Mouse (Mus musculus) heart, adult 11 months (tissue): Measurements from ENCODE around the gene Kansl1l.

ENCODE experiments used
- DNase-seq: peaks from one replicate; pipeline ENCODE4 v3.0.0; 2022

The Kansl1l gene

GRCm38 (mm10) chr1:66817453-66817839 lies at the start of gene Kansl1l:
TSS of gene Kansl1l (minus strand) at chr1:66817562.
- DNase-seq = peak; percentile 99

- no peak for DNase-seq
Observed at GRCm38 (mm10) chr1:66865633-66866032, 48.3 kb upstream of the Kansl1l start.

GRCm38 (mm10) chr1:66863741-66864495 lies 46.6 kb upstream of the Kansl1l start:
- DNase-seq = no peak

- DNase-seq = peak; percentile 100
Observed at GRCm38 (mm10) chr1:66862712-66863511, 45.5 kb upstream of the Kansl1l start, which contains the start of gene Acadl. TSS of gene Acadl (minus strand) at chr1:66863277.

- DNase-seq = no peak
Observed at GRCm38 (mm10) chr1:66861764-66862672, 44.7 kb upstream of the Kansl1l start.

DNA sequence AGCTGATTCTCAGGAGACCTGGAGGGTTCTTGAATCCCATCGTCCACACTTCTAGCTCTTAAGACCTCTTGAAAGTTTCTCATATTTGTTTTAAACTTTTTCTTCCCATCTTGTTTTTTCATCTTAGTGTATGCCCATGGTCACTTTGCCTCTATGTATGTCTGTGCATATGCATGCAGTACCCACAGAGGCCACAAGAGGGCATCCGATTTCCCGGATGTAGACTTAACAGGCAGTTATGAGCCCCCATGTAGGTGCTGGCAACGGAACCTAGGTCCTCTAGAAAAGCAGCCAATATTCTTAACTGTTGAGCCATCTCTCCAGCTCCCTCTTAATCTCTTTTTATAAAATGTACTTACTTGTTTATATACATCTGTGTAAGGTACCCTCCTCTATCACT lies 30.1 kb upstream of the Kansl1l start:
- DNase-seq = no peak

DNA sequence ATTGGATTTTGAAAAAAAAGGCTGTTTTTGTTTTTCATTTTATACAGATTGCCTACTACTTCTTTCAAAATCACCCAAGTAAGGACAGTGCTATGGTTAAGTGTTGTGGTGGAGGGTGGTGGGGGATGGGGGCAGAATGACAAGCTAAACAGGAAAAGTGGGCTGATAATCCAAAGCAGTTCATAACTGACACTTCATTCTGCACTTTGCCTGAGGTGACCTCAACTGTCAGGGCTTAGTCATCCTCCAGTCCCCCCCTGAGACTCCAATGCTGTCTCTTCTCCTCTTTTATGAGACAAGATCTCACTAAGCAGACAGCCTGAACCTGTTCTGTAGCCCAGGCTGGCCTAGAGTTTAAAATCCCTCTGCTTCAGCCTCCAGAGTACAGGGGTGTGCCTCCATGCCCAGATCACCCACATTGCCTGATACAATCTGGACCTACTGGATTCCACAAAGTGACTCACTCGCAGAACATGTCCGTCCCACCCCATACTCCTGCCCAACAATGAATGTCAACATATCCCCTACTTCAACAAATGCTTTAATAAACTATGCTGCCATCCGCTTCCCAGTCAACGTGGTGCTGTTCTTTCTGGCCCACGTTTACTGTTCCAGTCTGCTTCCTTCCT lies 28.4 kb upstream of the Kansl1l start:
- DNase-seq = no peak

- DNase-seq = no peak
Observed at GRCm38 (mm10) chr1:66841938-66842337, 24.6 kb upstream of the Kansl1l start.

DNA sequence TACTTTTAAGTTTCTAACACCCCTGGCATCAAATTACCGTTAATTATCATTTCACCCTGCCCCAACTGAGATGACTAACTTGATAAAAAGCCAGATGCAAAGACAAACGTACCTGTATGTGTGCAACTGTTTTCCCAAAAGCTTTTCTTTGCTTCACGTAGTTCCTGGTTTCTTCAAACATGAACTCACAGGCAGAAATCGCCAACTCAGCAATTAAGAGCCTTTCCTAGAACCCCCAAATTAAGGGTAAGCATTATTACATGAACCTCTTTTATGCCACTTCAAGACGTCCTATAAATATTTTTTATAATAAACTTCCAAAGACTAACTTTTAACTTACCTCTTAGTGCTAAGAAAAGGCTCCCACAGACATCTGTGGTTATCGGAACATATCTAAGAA lies 24.1 kb upstream of the Kansl1l start:
- no peak for DNase-seq

GRCm38 (mm10) chr1:66839755-66840438 lies 22.5 kb upstream of the Kansl1l start:
- DNase-seq = no peak

GRCm38 (mm10) chr1:66839135-66839534 lies 21.8 kb upstream of the Kansl1l start:
- DNase-seq = no peak

DNA sequence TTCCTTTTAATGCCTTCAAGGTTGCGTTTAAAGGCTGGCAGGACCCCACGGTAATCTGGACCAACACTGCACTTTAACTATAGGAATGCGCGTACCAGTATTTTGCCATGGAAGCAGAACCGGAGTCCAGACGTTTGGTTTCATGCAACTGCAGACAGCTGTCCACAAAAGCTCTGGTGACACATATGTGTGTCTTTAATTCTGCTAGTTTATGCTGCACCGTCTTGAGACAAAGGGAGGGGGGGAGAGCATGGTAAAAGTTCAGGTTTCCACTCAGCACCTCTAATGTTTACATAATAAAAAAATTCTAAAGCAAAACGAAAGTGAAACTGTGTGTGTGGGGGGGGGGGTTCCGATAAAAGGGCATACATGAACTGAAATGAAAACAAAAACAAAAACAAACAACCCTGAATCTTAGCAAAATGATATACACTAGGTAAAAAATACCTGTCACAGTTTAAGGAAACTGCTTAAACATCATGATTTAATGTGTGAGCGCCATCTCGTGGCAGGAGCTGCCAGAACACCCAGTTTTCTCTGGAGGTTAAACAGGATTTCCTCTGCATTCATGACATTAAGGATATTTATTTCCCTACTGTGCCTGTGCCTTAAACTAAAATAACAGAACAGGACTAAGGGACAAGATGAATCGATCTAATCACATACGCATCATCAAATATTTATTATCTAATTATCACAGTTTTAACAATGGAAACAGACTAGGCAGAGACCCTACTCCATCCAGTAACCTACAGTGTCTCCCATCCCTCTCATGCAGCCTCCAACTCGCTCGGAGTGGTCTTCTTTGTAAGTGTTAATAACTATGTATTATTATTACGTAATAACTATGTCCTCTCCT lies 21.1 kb upstream of the Kansl1l start:
- peak; percentile 80 for DNase-seq

DNA sequence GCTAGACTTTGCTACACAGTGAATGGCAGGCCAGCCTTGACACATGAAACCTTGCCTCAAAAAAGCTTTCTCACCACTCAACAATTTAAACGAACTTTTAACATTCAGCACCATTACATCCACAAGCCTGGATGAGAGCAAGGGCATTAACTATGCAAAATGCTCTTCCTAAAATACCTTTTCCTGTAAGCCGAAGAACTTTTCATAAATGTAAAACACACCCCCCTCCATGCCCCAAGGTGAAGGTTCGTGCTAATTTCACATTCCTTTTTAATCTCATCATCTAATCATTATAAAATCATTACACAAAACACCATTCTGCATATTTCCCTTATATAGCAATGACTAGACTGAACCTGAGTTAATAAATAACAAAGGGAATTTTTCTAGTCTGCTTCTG lies 19.8 kb upstream of the Kansl1l start:
- DNase-seq = no peak

- no peak for DNase-seq
Observed at GRCm38 (mm10) chr1:66832636-66833165, 15.3 kb upstream of the Kansl1l start.

GRCm38 (mm10) chr1:66831824-66832600 lies 14.7 kb upstream of the Kansl1l start:
- DNase-seq = no peak

DNA sequence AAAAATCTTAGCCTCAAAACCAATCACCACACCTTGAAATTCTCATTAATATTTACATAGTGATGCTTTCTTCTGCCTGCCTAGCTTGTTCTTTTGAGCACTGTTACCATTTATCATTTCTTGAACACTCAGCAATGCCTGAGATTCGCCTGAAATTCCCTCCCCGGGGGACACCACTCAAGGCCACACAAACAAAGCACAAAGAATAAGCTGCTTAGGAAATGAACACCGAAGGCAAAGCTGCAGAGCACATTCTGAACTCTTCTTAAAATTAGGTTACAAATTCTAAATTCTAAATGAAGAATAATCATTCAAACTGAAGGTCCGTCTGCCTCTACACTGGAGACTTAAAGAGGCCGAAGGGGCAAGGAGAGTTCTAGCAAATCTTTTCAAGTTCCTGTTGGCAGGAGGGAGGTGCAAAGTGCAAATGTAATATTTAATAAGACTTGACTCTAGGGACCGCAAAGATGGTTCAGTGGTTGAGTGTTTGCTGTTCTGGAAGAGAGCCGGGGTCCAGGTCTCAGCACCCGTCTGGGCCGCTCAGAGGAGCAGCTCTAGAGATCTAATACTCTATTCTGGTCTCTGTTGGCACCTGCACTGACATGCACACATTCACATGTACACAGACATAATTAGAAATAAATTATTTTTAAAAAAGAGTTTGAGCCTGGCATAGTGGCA lies 12.2 kb upstream of the Kansl1l start:
- no peak for DNase-seq

GRCm38 (mm10) chr1:66821966-66822365 lies 4.6 kb upstream of the Kansl1l start:
- peak; percentile 74 for DNase-seq

DNA sequence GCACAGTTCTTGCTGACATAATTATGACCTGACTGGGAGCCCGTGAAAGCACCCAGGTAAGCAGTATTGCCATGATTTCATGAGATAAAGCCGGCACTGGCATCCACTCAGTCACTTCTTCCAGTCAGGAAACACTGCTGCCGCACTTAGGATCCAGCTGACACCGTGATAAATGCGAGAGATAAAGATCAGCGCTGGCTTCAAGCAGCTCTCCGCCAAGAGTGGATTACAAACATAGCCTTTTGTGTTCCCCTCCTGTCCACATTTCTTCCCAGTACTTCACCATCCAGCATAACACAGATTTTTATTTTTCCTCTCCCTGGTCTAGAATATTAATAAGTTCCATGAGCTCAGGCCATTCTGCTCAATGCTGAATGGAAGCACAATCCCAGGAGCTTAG lies 2.9 kb upstream of the Kansl1l start:
- peak; percentile 50 for DNase-seq

DNA sequence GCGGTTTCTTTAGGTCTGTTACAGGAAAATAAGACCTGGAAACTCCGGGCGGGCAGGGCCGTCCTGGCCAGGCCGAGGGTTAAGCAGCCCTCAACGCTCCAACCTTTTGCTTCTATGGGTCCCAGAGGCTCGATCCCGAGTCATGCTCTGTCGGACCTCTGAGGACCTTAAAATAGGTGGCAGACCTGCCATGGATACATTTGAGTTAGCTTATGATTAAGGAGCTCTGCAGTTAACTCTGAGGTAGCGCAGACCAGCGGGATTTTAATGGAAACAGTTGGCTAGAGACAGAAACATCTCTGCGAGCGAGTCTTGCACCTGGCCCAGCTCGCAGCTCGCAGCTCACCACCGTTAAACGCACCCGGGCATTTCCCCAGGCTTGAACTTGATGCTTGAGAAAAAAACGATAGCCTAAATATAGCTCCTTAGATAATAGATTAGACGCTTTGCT lies 528 bp upstream of the Kansl1l start:
- no peak for DNase-seq
